Mouse (Mus musculus): ENCODE measurements at regions not wholly inside any gene's neighbourhood (a gene's known extent, or its start where the extent isn't known, plus 50 kb on each side); places are given as distances from the start of the nearest gene placed in this dataset.

GRCm38 (mm10) chr15:31989093-31989492 is 188.0 kb upstream of the Tas2r119 start:
- WGBS, result 68% methylated on average over 2 of the region's 2 CpGs
- Histone ChIP-seq H3K27ac (replicated peaks in 1 of 2; ENCODE audit: control insufficient read depth in 1 of 2, insufficient read depth in 1 of 2, low read depth in 2 of 2, low read length in 2 of 2) (no peak overlapping the region), H3K4me2 (ENCODE audit: low read length) (no peak overlapping the region), H3K27me3 (ENCODE audit: control insufficient read depth, insufficient read depth, low read length) (no peaks in the 10 kb centered on the region), H3K4me1 (ENCODE audit: control insufficient read depth in 2 of 2, insufficient read depth in 2 of 2, low read length in 2 of 2) (no peaks in the 10 kb centered on the region), H3K36me3 (ENCODE audit: control insufficient read depth, insufficient read depth, low read length) (no peaks in the 10 kb centered on the region), H3K9ac (ENCODE audit: low read length) (no peak overlapping the region), H3K4me3 (ENCODE audit: control insufficient read depth in 1 of 2, insufficient read depth in 1 of 2, low read depth in 1 of 2, low read length in 2 of 2) (no peak overlapping the region), H3K9me3 (ENCODE audit: control insufficient read depth, low read length) (no peaks in the 10 kb centered on the region)
- ATAC-seq (ENCODE audit: insufficient number of reproducible peaks, insufficient read depth, low FRiP score, low read depth), result no peak

- WGBS, result 80% methylated on average over 6 of the region's 6 CpGs
- no peaks in the 10 kb centered on the region for H3K27me3 ChIP-seq (ENCODE audit: control insufficient read depth, insufficient read depth, low read length)
- no peaks in the 10 kb centered on the region for H3K36me3 ChIP-seq (ENCODE audit: control insufficient read depth, insufficient read depth, low read length)
- H3K4me2 ChIP-seq (ENCODE audit: low read length), result no peak overlapping the region
- no peak for ATAC-seq (ENCODE audit: insufficient number of reproducible peaks, insufficient read depth, low FRiP score, low read depth)
- H3K4me3 ChIP-seq (ENCODE audit: control insufficient read depth in 1 of 2, insufficient read depth in 1 of 2, low read depth in 1 of 2, low read length in 2 of 2), result no peak overlapping the region
- H3K27ac ChIP-seq (replicated peaks in 1 of 2; ENCODE audit: control insufficient read depth in 1 of 2, insufficient read depth in 1 of 2, low read depth in 2 of 2, low read length in 2 of 2), result no peak overlapping the region
- H3K4me1 ChIP-seq (ENCODE audit: control insufficient read depth in 2 of 2, insufficient read depth in 2 of 2, low read length in 2 of 2), result no peaks in the 10 kb centered on the region
- H3K9me3 ChIP-seq (ENCODE audit: control insufficient read depth, low read length), result no peaks in the 10 kb centered on the region
- no peak overlapping the region for H3K9ac ChIP-seq (ENCODE audit: low read length)
Observed at GRCm38 (mm10) chr15:31989593-31990290, 187.3 kb upstream of the Tas2r119 start.

- Histone ChIP-seq H3K4me1 (ENCODE audit: control insufficient read depth in 2 of 2, insufficient read depth in 2 of 2, low read length in 2 of 2) (peaks cover 0 to 2% of the 10 kb centered on the region in 2 experiments; a peak in 1 of 4 replicates), H3K27me3 (ENCODE audit: control insufficient read depth, insufficient read depth, low read length) (no peaks in the 10 kb centered on the region), H3K9me3 (ENCODE audit: control insufficient read depth, low read length) (no peaks in the 10 kb centered on the region), H3K4me3 (ENCODE audit: control insufficient read depth in 1 of 2, insufficient read depth in 1 of 2, low read depth in 1 of 2, low read length in 2 of 2) (no peak overlapping the region), H3K9ac (ENCODE audit: low read length) (no peak overlapping the region), H3K4me2 (ENCODE audit: low read length) (no peak overlapping the region), H3K27ac (replicated peaks in 1 of 2; ENCODE audit: control insufficient read depth in 1 of 2, insufficient read depth in 1 of 2, low read depth in 2 of 2, low read length in 2 of 2) (no peak overlapping the region), H3K36me3 (ENCODE audit: control insufficient read depth, insufficient read depth, low read length) (no peaks in the 10 kb centered on the region)
- ATAC-seq (ENCODE audit: insufficient number of reproducible peaks, insufficient read depth, low FRiP score, low read depth), result no peak
- WGBS, result 83% methylated on average over 2 of the region's 2 CpGs
Observed at GRCm38 (mm10) chr15:31997996-31998395, 179.1 kb upstream of the Tas2r119 start.

GRCm38 (mm10) chr15:31999553-31999952 is 177.5 kb upstream of the Tas2r119 start:
- Histone ChIP-seq H3K9ac (ENCODE audit: low read length) (no peak overlapping the region), H3K9me3 (ENCODE audit: control insufficient read depth, low read length) (no peaks in the 10 kb centered on the region), H3K4me2 (ENCODE audit: low read length) (no peak overlapping the region), H3K27me3 (ENCODE audit: control insufficient read depth, insufficient read depth, low read length) (no peaks in the 10 kb centered on the region), H3K27ac (replicated peaks in 1 of 2; ENCODE audit: control insufficient read depth in 1 of 2, insufficient read depth in 1 of 2, low read depth in 2 of 2, low read length in 2 of 2) (no peak overlapping the region), H3K36me3 (ENCODE audit: control insufficient read depth, insufficient read depth, low read length) (no peaks in the 10 kb centered on the region), H3K4me3 (ENCODE audit: control insufficient read depth in 1 of 2, insufficient read depth in 1 of 2, low read depth in 1 of 2, low read length in 2 of 2) (no peak overlapping the region), H3K4me1 (ENCODE audit: control insufficient read depth in 2 of 2, insufficient read depth in 2 of 2, low read length in 2 of 2) (peaks cover 0 to 4% of the 10 kb centered on the region in 2 experiments; a peak in 1 of 4 replicates)
- 70% methylated on average over 5 of the region's 5 CpGs for WGBS
- no peak for ATAC-seq (ENCODE audit: insufficient number of reproducible peaks, insufficient read depth, low FRiP score, low read depth)

GRCm38 (mm10) chr15:32002950-32003422 is 174.1 kb upstream of the Tas2r119 start:
- Histone ChIP-seq H3K4me2 (ENCODE audit: low read length) (no peak overlapping the region), H3K27me3 (ENCODE audit: control insufficient read depth, insufficient read depth, low read length) (no peaks in the 10 kb centered on the region), H3K9me3 (ENCODE audit: control insufficient read depth, low read length) (no peaks in the 10 kb centered on the region), H3K9ac (ENCODE audit: low read length) (no peak overlapping the region), H3K27ac (replicated peaks in 1 of 2; ENCODE audit: control insufficient read depth in 1 of 2, insufficient read depth in 1 of 2, low read depth in 2 of 2, low read length in 2 of 2) (no peak overlapping the region), H3K4me3 (ENCODE audit: control insufficient read depth in 1 of 2, insufficient read depth in 1 of 2, low read depth in 1 of 2, low read length in 2 of 2) (no peak overlapping the region), H3K4me1 (ENCODE audit: control insufficient read depth in 2 of 2, insufficient read depth in 2 of 2, low read length in 2 of 2) (peaks cover 0 to 4% of the 10 kb centered on the region in 2 experiments; a peak in 1 of 4 replicates), H3K36me3 (ENCODE audit: control insufficient read depth, insufficient read depth, low read length) (no peaks in the 10 kb centered on the region)
- ATAC-seq (ENCODE audit: insufficient number of reproducible peaks, insufficient read depth, low FRiP score, low read depth), result no peak
- 50% methylated on average over 2 of the region's 2 CpGs for WGBS

GRCm38 (mm10) chr15:32003489-32003888 is 173.6 kb upstream of the Tas2r119 start:
- H3K4me3 ChIP-seq (ENCODE audit: control insufficient read depth in 1 of 2, insufficient read depth in 1 of 2, low read depth in 1 of 2, low read length in 2 of 2), result no peak overlapping the region
- no peaks in the 10 kb centered on the region for H3K36me3 ChIP-seq (ENCODE audit: control insufficient read depth, insufficient read depth, low read length)
- ATAC-seq (ENCODE audit: insufficient number of reproducible peaks, insufficient read depth, low FRiP score, low read depth), result no peak
- no peaks in the 10 kb centered on the region for H3K27me3 ChIP-seq (ENCODE audit: control insufficient read depth, insufficient read depth, low read length)
- 56% methylated on average over 4 of the region's 6 CpGs for WGBS
- H3K4me2 ChIP-seq (ENCODE audit: low read length), result no peak overlapping the region
- no peak overlapping the region for H3K27ac ChIP-seq (replicated peaks in 1 of 2; ENCODE audit: control insufficient read depth in 1 of 2, insufficient read depth in 1 of 2, low read depth in 2 of 2, low read length in 2 of 2)
- no peaks in the 10 kb centered on the region for H3K9me3 ChIP-seq (ENCODE audit: control insufficient read depth, low read length)
- H3K9ac ChIP-seq (ENCODE audit: low read length), result no peak overlapping the region
- H3K4me1 ChIP-seq (ENCODE audit: control insufficient read depth in 2 of 2, insufficient read depth in 2 of 2, low read length in 2 of 2), result peaks cover 0 to 4% of the 10 kb centered on the region in 2 experiments; a peak in 1 of 4 replicates

- no peaks in the 10 kb centered on the region for H3K27me3 ChIP-seq (ENCODE audit: control insufficient read depth, insufficient read depth, low read length)
- no peak for ATAC-seq (ENCODE audit: insufficient number of reproducible peaks, insufficient read depth, low FRiP score, low read depth)
- no peaks in the 10 kb centered on the region for H3K36me3 ChIP-seq (ENCODE audit: control insufficient read depth, insufficient read depth, low read length)
- H3K9me3 ChIP-seq (ENCODE audit: control insufficient read depth, low read length), result no peaks in the 10 kb centered on the region
- no peak overlapping the region for H3K27ac ChIP-seq (replicated peaks in 1 of 2; ENCODE audit: control insufficient read depth in 1 of 2, insufficient read depth in 1 of 2, low read depth in 2 of 2, low read length in 2 of 2)
- H3K4me3 ChIP-seq (ENCODE audit: control insufficient read depth in 1 of 2, insufficient read depth in 1 of 2, low read depth in 1 of 2, low read length in 2 of 2), result no peak overlapping the region
- WGBS, result 21% methylated on average over 5 of the region's 5 CpGs
- H3K4me2 ChIP-seq (ENCODE audit: low read length), result no peak overlapping the region
- peaks cover 0 to 4% of the 10 kb centered on the region in 2 experiments; a peak in 1 of 4 replicates for H3K4me1 ChIP-seq (ENCODE audit: control insufficient read depth in 2 of 2, insufficient read depth in 2 of 2, low read length in 2 of 2)
- H3K9ac ChIP-seq (ENCODE audit: low read length), result no peak overlapping the region
Observed at GRCm38 (mm10) chr15:32005986-32006385, 171.1 kb upstream of the Tas2r119 start.

- H3K36me3 ChIP-seq (ENCODE audit: control insufficient read depth, insufficient read depth, low read length), result no peaks in the 10 kb centered on the region
- no peak overlapping the region for H3K4me2 ChIP-seq (ENCODE audit: low read length)
- H3K27me3 ChIP-seq (ENCODE audit: control insufficient read depth, insufficient read depth, low read length), result no peaks in the 10 kb centered on the region
- no peak overlapping the region for H3K9ac ChIP-seq (ENCODE audit: low read length)
- no peaks in the 10 kb centered on the region for H3K9me3 ChIP-seq (ENCODE audit: control insufficient read depth, low read length)
- 78% methylated on average over 3 of the region's 3 CpGs for WGBS
- no peaks in the 10 kb centered on the region for H3K4me1 ChIP-seq (ENCODE audit: control insufficient read depth in 2 of 2, insufficient read depth in 2 of 2, low read length in 2 of 2)
- no peak overlapping the region for H3K27ac ChIP-seq (replicated peaks in 1 of 2; ENCODE audit: control insufficient read depth in 1 of 2, insufficient read depth in 1 of 2, low read depth in 2 of 2, low read length in 2 of 2)
- no peak overlapping the region for H3K4me3 ChIP-seq (ENCODE audit: control insufficient read depth in 1 of 2, insufficient read depth in 1 of 2, low read depth in 1 of 2, low read length in 2 of 2)
- ATAC-seq (ENCODE audit: insufficient number of reproducible peaks, insufficient read depth, low FRiP score, low read depth), result no peak
Observed at GRCm38 (mm10) chr15:32009818-32010217, 167.3 kb upstream of the Tas2r119 start.

Data from heart, embryonic 14.5 days (tissue).